Mouse (Mus musculus) midbrain, embryonic 14.5 days (tissue): ENCODE results near the gene Dock8. TPM values are rescaled to one million over a fixed set of nuclear protein-coding genes. Genes with fewer than 3 reads are reported as not detected.

Experiments
- ATAC-seq: fragments of 200-750 bp; cut with Nextera tagmentation; 2 replicates; pipeline ENCODE4 v1.8.0; 2017; ENCODE audit warnings: moderate number of reproducible peaks, moderate library complexity; ENCODE audit not compliant: low FRiP score, low TSS enrichment
- DNase-seq: peaks from one replicate; pipeline ENCODE4 v3.0.0-alpha.2; 2015
- H3K27ac ChIP-seq: fragments of 300-500 bp; sonication (generic); replicated peaks from 2 replicates; pipeline ENCODE4 v1.5.1; 2014; ENCODE audit warnings: mild to moderate bottlenecking, low read depth, low read length, moderate library complexity
- H3K27me3 ChIP-seq: fragments of 300-500 bp; sonication (generic); 2 replicates; pipeline ENCODE4 v1.6.1; 2014; ENCODE audit warnings: low read length, control low read depth, mixed read lengths; ENCODE audit not compliant: control insufficient read depth, insufficient read depth
- H3K36me3 ChIP-seq: fragments of 300-500 bp; sonication (generic); 2 replicates; pipeline ENCODE4 v1.6.1; 2014; ENCODE audit warnings: low read length, control low read depth; ENCODE audit not compliant: control insufficient read depth, insufficient read depth
- H3K4me1 ChIP-seq: fragments of 300-500 bp; sonication (generic); 2 replicates; pipeline ENCODE4 v1.6.1; 2014; ENCODE audit warnings: mild to moderate bottlenecking, antibody characterized with exemption, low read length, control low read depth; ENCODE audit not compliant: control insufficient read depth, insufficient read depth
- H3K4me2 ChIP-seq: fragments of 300-500 bp; sonication (generic); 2 replicates; pipeline ENCODE4 v1.6.1; 2014; ENCODE audit warnings: mild to moderate bottlenecking, low read length, moderate library complexity
- H3K4me3 ChIP-seq: fragments of 300-500 bp; sonication (generic); replicated peaks from 2 replicates; pipeline ENCODE4 v1.5.1; 2014; ENCODE audit warnings: low read depth, low read length
- H3K9ac ChIP-seq: fragments of 300-500 bp; sonication (generic); replicated peaks from 2 replicates; pipeline ENCODE4 v1.6.1; 2014; ENCODE audit warnings: mild to moderate bottlenecking, low read length, moderate library complexity
- H3K9me3 ChIP-seq: fragments of 300-500 bp; sonication (generic); 2 replicates; pipeline ENCODE4 v1.6.1; 2016; ENCODE audit warnings: low read length, control low read depth, mixed read lengths; ENCODE audit not compliant: control insufficient read depth
- WGBS: fragments of 180-500 bp; shearing (Covaris S2); extraction: QIAGEN DNeasy Blood & Tissue Kit; methylation state at CpG from one replicate; pipeline ENCODE4 v1.1.7; 2014; 5-methylcytosine and 5-hydroxymethylcytosine counted together
- polyA plus RNA-seq: library from polyadenylated mRNA; unstranded; fragments of >200 nt; fragmentation: Nextera tagmentation; extraction: Ambion mirVana; gene quantifications from 2 replicates; pipeline ENCODE4 v1.2.1, GENCODE M21; 2014

The Dock8 gene
- polyA plus RNA-seq, 1 experiment from 2014 or later, result 0.41 TPM

- no peaks in the 10 kb centered on the region for H3K27me3 ChIP-seq
- H3K36me3 ChIP-seq, result no peaks in the 10 kb centered on the region
- H3K4me3 ChIP-seq, result no peak overlapping the region
- no peak overlapping the region for H3K4me2 ChIP-seq
- no peaks in the 10 kb centered on the region for H3K4me1 ChIP-seq
- 71% methylated on average over 6 of the region's 6 CpGs for WGBS
- no peaks in the 10 kb centered on the region for H3K9me3 ChIP-seq
- DNase-seq, result no peak
- ATAC-seq, result no peak
- no peak overlapping the region for H3K9ac ChIP-seq
- H3K27ac ChIP-seq, result no peak overlapping the region
Measured at GRCm38 (mm10) chr19:25041209-25041608, 41.9 kb downstream of the Dock8 start.

- no peaks in the 10 kb centered on the region for H3K4me1 ChIP-seq
- 81% methylated on average over 11 of the region's 11 CpGs for WGBS
- no peak overlapping the region for H3K4me2 ChIP-seq
- ATAC-seq (no peak), DNase-seq (no peak)
- no peak overlapping the region for H3K9ac ChIP-seq
- no peaks in the 10 kb centered on the region for H3K36me3 ChIP-seq
- no peaks in the 10 kb centered on the region for H3K27me3 ChIP-seq
- no peak overlapping the region for H3K27ac ChIP-seq
- H3K9me3 ChIP-seq, result no peaks in the 10 kb centered on the region
- no peak overlapping the region for H3K4me3 ChIP-seq
Measured at GRCm38 (mm10) chr19:25042973-25043372, 43.6 kb downstream of the Dock8 start.

GRCm38 (mm10) chr19:25044057-25044456 lies 44.7 kb downstream of the Dock8 start:
- ATAC-seq (no peak), DNase-seq (no peak)
- WGBS, result 90% methylated on average over 3 of the region's 3 CpGs
- H3K4me3 ChIP-seq, result no peak overlapping the region
- no peaks in the 10 kb centered on the region for H3K4me1 ChIP-seq
- H3K4me2 ChIP-seq, result no peak overlapping the region
- no peaks in the 10 kb centered on the region for H3K27me3 ChIP-seq
- H3K27ac ChIP-seq, result no peak overlapping the region
- no peaks in the 10 kb centered on the region for H3K36me3 ChIP-seq
- H3K9me3 ChIP-seq, result no peaks in the 10 kb centered on the region
- H3K9ac ChIP-seq, result no peak overlapping the region

- no peak for ATAC-seq
- Histone ChIP-seq H3K36me3 (no peaks in the 10 kb centered on the region), H3K4me3 (no peak overlapping the region), H3K9ac (no peak overlapping the region), H3K27me3 (no peaks in the 10 kb centered on the region), H3K27ac (no peak overlapping the region), H3K9me3 (no peaks in the 10 kb centered on the region), H3K4me2 (no peak overlapping the region), H3K4me1 (no peaks in the 10 kb centered on the region)
- WGBS, result 95% methylated on average over 7 of the region's 7 CpGs
- no peak for DNase-seq
Measured at GRCm38 (mm10) chr19:25052355-25052754, 53.0 kb downstream of the Dock8 start.

GRCm38 (mm10) chr19:25053152-25053551 lies 53.8 kb downstream of the Dock8 start:
- no peak overlapping the region for H3K4me3 ChIP-seq
- H3K9ac ChIP-seq, result no peak overlapping the region
- no peaks in the 10 kb centered on the region for H3K27me3 ChIP-seq
- no peak overlapping the region for H3K27ac ChIP-seq
- ATAC-seq, result no peak
- DNase-seq, result no peak
- H3K9me3 ChIP-seq, result no peaks in the 10 kb centered on the region
- no peaks in the 10 kb centered on the region for H3K4me1 ChIP-seq
- H3K4me2 ChIP-seq, result no peak overlapping the region
- H3K36me3 ChIP-seq, result no peaks in the 10 kb centered on the region
- 57% methylated on average over 7 of the region's 7 CpGs for WGBS

GRCm38 (mm10) chr19:25055025-25055424 lies 55.7 kb downstream of the Dock8 start:
- H3K4me3 ChIP-seq, result no peak overlapping the region
- DNase-seq (no peak), ATAC-seq (no peak)
- no peak overlapping the region for H3K27ac ChIP-seq
- no peaks in the 10 kb centered on the region for H3K4me1 ChIP-seq
- WGBS, result 90% methylated on average over 7 of the region's 7 CpGs
- H3K9ac ChIP-seq, result no peak overlapping the region
- H3K36me3 ChIP-seq, result no peaks in the 10 kb centered on the region
- H3K4me2 ChIP-seq, result no peak overlapping the region
- no peaks in the 10 kb centered on the region for H3K27me3 ChIP-seq
- H3K9me3 ChIP-seq, result no peaks in the 10 kb centered on the region

GRCm38 (mm10) chr19:25055559-25055958 lies 56.2 kb downstream of the Dock8 start:
- Histone ChIP-seq H3K4me1 (peaks cover 2% of the 10 kb centered on the region; the same call in 1 of the 2 replicates), H3K27ac (no peak overlapping the region), H3K4me2 (no peak overlapping the region), H3K9ac (no peak overlapping the region), H3K27me3 (no peaks in the 10 kb centered on the region), H3K36me3 (no peaks in the 10 kb centered on the region), H3K4me3 (no peak overlapping the region), H3K9me3 (no peaks in the 10 kb centered on the region)
- DNase-seq (no peak), ATAC-seq (no peak)
- 92% methylated on average over 7 of the region's 7 CpGs for WGBS

GRCm38 (mm10) chr19:25056224-25056623 lies 56.9 kb downstream of the Dock8 start:
- no peak for ATAC-seq
- Histone ChIP-seq H3K27me3 (no peaks in the 10 kb centered on the region), H3K27ac (no peak overlapping the region), H3K4me2 (no peak overlapping the region), H3K9ac (no peak overlapping the region), H3K4me1 (peaks cover 6% of the 10 kb centered on the region; the same call in 1 of the 2 replicates), H3K9me3 (no peaks in the 10 kb centered on the region), H3K36me3 (no peaks in the 10 kb centered on the region), H3K4me3 (no peak overlapping the region)
- DNase-seq, result no peak
- WGBS, result 91% methylated on average over 10 of the region's 10 CpGs

GRCm38 (mm10) chr19:25057826-25058225 lies 58.5 kb downstream of the Dock8 start:
- WGBS, result 96% methylated on average over 8 of the region's 8 CpGs
- Histone ChIP-seq H3K36me3 (no peaks in the 10 kb centered on the region), H3K27me3 (no peaks in the 10 kb centered on the region), H3K4me1 (peaks cover 6% of the 10 kb centered on the region; the same call in 1 of the 2 replicates), H3K9ac (no peak overlapping the region), H3K4me2 (no peak overlapping the region), H3K4me3 (no peak overlapping the region), H3K9me3 (no peaks in the 10 kb centered on the region), H3K27ac (no peak overlapping the region)
- ATAC-seq (no peak), DNase-seq (no peak)
